Mouse (Mus musculus) cortical plate, adult 2 months (tissue): Measurements from ENCODE around the gene Eno3. TPM values are rescaled to one million over a fixed set of nuclear protein-coding genes. Genes with fewer than 3 reads are reported as not detected.

Experiments used
- H3K27ac ChIP-seq: fragments of 200-500 bp; 2 replicates; pipeline ENCODE4 v1.5.1; 2012; ENCODE audit warnings: low read length, control low read depth, inconsistent platforms; ENCODE audit not compliant: insufficient read depth
- H3K4me1 ChIP-seq: fragments of 200-500 bp; 2 replicates; pipeline ENCODE4 v1.6.1; 2011; ENCODE audit warnings: low read length; ENCODE audit not compliant: control insufficient read depth, insufficient read depth
- H3K4me3 ChIP-seq: fragments of 200-500 bp; 2 replicates; pipeline ENCODE4 v1.5.1; 2011; ENCODE audit warnings: mild to moderate bottlenecking, low read length, control low read depth; ENCODE audit not compliant: insufficient read depth
- CTCF ChIP-seq: fragments of 200-500 bp; IDR thresholded peaks from 2 replicates; pipeline ENCODE4 v1.5.1; 2011; ENCODE audit warnings: mild to moderate bottlenecking, control low read depth, low read length; ENCODE audit not compliant: insufficient read depth; ENCODE audit errors: extremely low read depth
- POLR2A ChIP-seq: fragments of 200-500 bp; IDR thresholded peaks from 2 replicates; pipeline ENCODE4 v1.6.1; 2011; ENCODE audit warnings: mild to moderate bottlenecking, low read length, control low read depth; ENCODE audit not compliant: insufficient read depth; ENCODE audit errors: extremely low read depth
- polyA plus RNA-seq: library from polyadenylated mRNA; depleted of rRNA; stranded (reverse); fragments of >200 nt; gene quantifications from 2 replicates; pipeline ENCODE4 v1.2.3, GENCODE M21; 2012

Gene Eno3
- polyA plus RNA-seq, 1 experiment, result 26.6 TPM

GRCm38 (mm10) chr11:70641241-70641640 lies 15.8 kb upstream of the Eno3 start:
- H3K27ac ChIP-seq, result no peak overlapping the region
- peaks cover 3% of the 10 kb centered on the region for H3K4me1 ChIP-seq
- no peak for TF ChIP-seq CTCF
- TF ChIP-seq POLR2A, result no peak
- no peak overlapping the region for H3K4me3 ChIP-seq

- TF ChIP-seq CTCF, result no peak
- no peak for TF ChIP-seq POLR2A
Observed at GRCm38 (mm10) chr11:70643051-70643450, 14.0 kb upstream of the Eno3 start.

GRCm38 (mm10) chr11:70644564-70645103 lies 12.4 kb upstream of the Eno3 start:
- TF ChIP-seq POLR2A (no peak), CTCF (no peak)
- H3K4me1 ChIP-seq, result peaks cover 5% of the 10 kb centered on the region
- no peak overlapping the region for H3K4me3 ChIP-seq
- H3K27ac ChIP-seq, result no peak overlapping the region

More at GRCm38 (mm10) chr11:70643051-70643450, 14.0 kb upstream of the Eno3 start:
- Histone ChIP-seq H3K4me3 (no peak overlapping the region), H3K4me1 (peaks cover 3% of the 10 kb centered on the region), H3K27ac (no peak overlapping the region)

GRCm38 (mm10) chr11:70645461-70646258 lies 11.3 kb upstream of the Eno3 start:
- H3K27ac ChIP-seq, result no peak overlapping the region
- peaks cover 5% of the 10 kb centered on the region for H3K4me1 ChIP-seq
- H3K4me3 ChIP-seq, result peak overlapping the region; percentile 74
- no peak for TF ChIP-seq CTCF
- no peak for TF ChIP-seq POLR2A

- TF ChIP-seq CTCF (no peak), POLR2A (no peak)
- Histone ChIP-seq H3K4me1 (peaks cover 5% of the 10 kb centered on the region), H3K27ac (peak overlapping the region; percentile 94; the same call in 1 of the 2 replicates), H3K4me3 (peak overlapping the region; percentile 74)
Observed at GRCm38 (mm10) chr11:70646259-70646555, 10.8 kb upstream of the Eno3 start.

GRCm38 (mm10) chr11:70646691-70647650 lies 10.0 kb upstream of the Eno3 start, which contains the start of the genes Rnf167 and Slc25a11:
Gene Rnf167, plus strand, starts transcription at chr11:70647235.
Gene Slc25a11, minus strand, starts transcription at chr11:70647479.
- H3K4me1 ChIP-seq, result peaks cover 5% of the 10 kb centered on the region
- peak; percentile 66; the same call in 1 of the 2 replicates for TF ChIP-seq POLR2A
- no peak for TF ChIP-seq CTCF
- peak within 1 kb of the TSS; percentile 94 for H3K27ac ChIP-seq
- peak within 1 kb of the TSS; percentile 74 for H3K4me3 ChIP-seq

- TF ChIP-seq POLR2A, result no peak
- TF ChIP-seq CTCF, result no peak
- Histone ChIP-seq H3K4me3 (peak overlapping the region; percentile 74), H3K4me1 (peaks cover 6% of the 10 kb centered on the region), H3K27ac (peak overlapping the region; percentile 74)
Observed at GRCm38 (mm10) chr11:70647716-70648420, 9.1 kb upstream of the Eno3 start.

- Histone ChIP-seq H3K4me1 (peaks cover 6% of the 10 kb centered on the region), H3K27ac (no peak overlapping the region), H3K4me3 (peak overlapping the region; percentile 74; the same call in 1 of the 2 replicates)
- no peak for TF ChIP-seq POLR2A
- no peak for TF ChIP-seq CTCF
Observed at GRCm38 (mm10) chr11:70648512-70648911, 8.5 kb upstream of the Eno3 start.
